Mouse (Mus musculus) stomach, embryonic 15.5 days (tissue): ENCODE data around the gene Cep131. TPM values are rescaled to one million over a fixed set of nuclear protein-coding genes. Genes with fewer than 3 reads are reported as not detected.
A peak's percentile ranks its signal among the peaks of the same experiment; 100 is the strongest.

Source experiments
- ATAC-seq: fragments of 200-750 bp; cut with Nextera tagmentation; 2 replicates; pipeline ENCODE4 v1.8.0; 2017; ENCODE audit warnings: low read depth, moderate number of reproducible peaks, moderate TSS enrichment; ENCODE audit not compliant: insufficient read depth, low FRiP score
- H3K27ac ChIP-seq: fragments of 300-500 bp; sonication (generic); 2 replicates; pipeline ENCODE4 v1.5.1; 2015; ENCODE audit warnings: mild to moderate bottlenecking, inconsistent platforms
- H3K27me3 ChIP-seq: fragments of 300-500 bp; sonication (generic); replicated peaks from 2 replicates; pipeline ENCODE4 v1.6.1; 2015; ENCODE audit warnings: inconsistent platforms
- H3K36me3 ChIP-seq: fragments of 300-500 bp; sonication (generic); 2 replicates; pipeline ENCODE4 v1.6.1; 2015; ENCODE audit warnings: inconsistent platforms
- H3K4me1 ChIP-seq: fragments of 300-500 bp; sonication (generic); 2 replicates; pipeline ENCODE4 v1.6.1; 2015; ENCODE audit warnings: inconsistent platforms
- H3K4me2 ChIP-seq: fragments of 300-500 bp; sonication (generic); 2 replicates; pipeline ENCODE4 v1.6.1; 2015; ENCODE audit warnings: mild to moderate bottlenecking, inconsistent platforms
- H3K4me3 ChIP-seq: fragments of 300-500 bp; sonication (generic); replicated peaks from 2 replicates; pipeline ENCODE4 v1.5.1; 2015; ENCODE audit warnings: inconsistent platforms
- H3K9ac ChIP-seq: fragments of 300-500 bp; sonication (generic); 2 replicates; pipeline ENCODE4 v1.6.1; 2015; ENCODE audit warnings: inconsistent platforms
- H3K9me3 ChIP-seq: fragments of 300-500 bp; sonication (generic); 2 replicates; pipeline ENCODE4 v1.6.1; 2016; ENCODE audit warnings: inconsistent platforms
- WGBS: fragments of 180-500 bp; shearing (Covaris S2); methylation state at CpG from one replicate; pipeline ENCODE4 v1.1.7; 2015; 5-methylcytosine and 5-hydroxymethylcytosine counted together
- polyA plus RNA-seq: library from polyadenylated mRNA; unstranded; fragments of >200 nt; fragmentation: Nextera tagmentation; extraction: Ambion mirVana; gene quantifications from 2 replicates; pipeline ENCODE4 v1.2.1, GENCODE M21; 2015

The Cep131 gene
- polyA plus RNA-seq, 1 experiment from 2014 or later, result 25.1 TPM

DNA sequence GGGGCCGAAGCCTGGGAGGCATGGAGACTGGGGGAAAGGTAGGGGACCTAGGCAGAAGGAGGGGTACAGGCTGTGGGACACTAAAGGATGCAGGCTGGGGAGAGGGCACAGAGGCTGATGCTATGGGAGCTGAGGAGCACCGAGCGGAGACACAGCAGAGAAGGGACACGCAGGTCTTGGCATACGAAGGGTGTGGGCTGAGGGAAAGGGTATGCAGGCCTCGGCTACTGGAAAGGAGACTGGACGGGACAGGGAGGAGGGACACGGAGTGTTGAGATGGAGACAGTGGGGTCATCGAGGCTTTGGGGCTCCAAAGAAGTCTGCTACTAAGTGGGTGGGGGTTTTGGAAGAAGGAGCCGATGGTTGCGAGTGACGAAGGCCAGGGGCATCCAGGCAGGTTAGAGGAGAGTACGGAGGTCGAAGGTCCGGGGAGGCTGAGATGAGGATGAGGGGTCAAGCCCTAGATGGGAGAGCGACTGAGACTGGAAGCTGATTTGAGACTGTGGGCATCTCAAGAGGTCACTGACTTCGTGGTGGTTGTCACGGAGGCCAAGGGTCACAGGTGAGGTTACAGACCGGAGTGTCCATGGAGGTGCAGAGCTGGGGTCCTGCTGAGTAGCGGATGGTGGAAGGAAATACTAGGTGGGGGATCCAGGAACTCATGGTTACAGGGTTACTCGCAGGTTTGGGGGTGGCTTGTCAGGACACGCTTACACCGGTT is 38.9 kb downstream of the Cep131 start:
- Histone ChIP-seq H3K4me1 (peaks cover 44% of the 10 kb centered on the region), H3K27me3 (peaks cover 32% of the 10 kb centered on the region), H3K4me2 (peak overlapping the region; percentile 96), H3K9ac (no peak overlapping the region), H3K4me3 (peak overlapping the region; percentile 57), H3K27ac (no peak overlapping the region), H3K9me3 (no peaks in the 10 kb centered on the region), H3K36me3 (no peaks in the 10 kb centered on the region)
- no peak for ATAC-seq
- 18% methylated on average over 23 of the region's 23 CpGs for WGBS

GRCm38 (mm10) chr11:120046553-120047191 is 40.0 kb downstream of the Cep131 start, which contains the start of gene Aatk:
Gene Aatk (minus strand): TSS chr11:120047167.
- Histone ChIP-seq H3K27me3 (peaks cover 32% of the 10 kb centered on the region), H3K9ac (peak within 1 kb of the TSS; percentile 56), H3K4me2 (peak within 1 kb of the TSS; percentile 96), H3K27ac (peak within 1 kb of the TSS; percentile 11; the same call in 1 of the 2 replicates), H3K9me3 (no peaks in the 10 kb centered on the region), H3K36me3 (no peaks in the 10 kb centered on the region), H3K4me1 (peaks cover 36% of the 10 kb centered on the region), H3K4me3 (peak within 1 kb of the TSS; percentile 57)
- ATAC-seq, result no peak
- 2% methylated on average over 57 of the region's 63 CpGs for WGBS

DNA sequence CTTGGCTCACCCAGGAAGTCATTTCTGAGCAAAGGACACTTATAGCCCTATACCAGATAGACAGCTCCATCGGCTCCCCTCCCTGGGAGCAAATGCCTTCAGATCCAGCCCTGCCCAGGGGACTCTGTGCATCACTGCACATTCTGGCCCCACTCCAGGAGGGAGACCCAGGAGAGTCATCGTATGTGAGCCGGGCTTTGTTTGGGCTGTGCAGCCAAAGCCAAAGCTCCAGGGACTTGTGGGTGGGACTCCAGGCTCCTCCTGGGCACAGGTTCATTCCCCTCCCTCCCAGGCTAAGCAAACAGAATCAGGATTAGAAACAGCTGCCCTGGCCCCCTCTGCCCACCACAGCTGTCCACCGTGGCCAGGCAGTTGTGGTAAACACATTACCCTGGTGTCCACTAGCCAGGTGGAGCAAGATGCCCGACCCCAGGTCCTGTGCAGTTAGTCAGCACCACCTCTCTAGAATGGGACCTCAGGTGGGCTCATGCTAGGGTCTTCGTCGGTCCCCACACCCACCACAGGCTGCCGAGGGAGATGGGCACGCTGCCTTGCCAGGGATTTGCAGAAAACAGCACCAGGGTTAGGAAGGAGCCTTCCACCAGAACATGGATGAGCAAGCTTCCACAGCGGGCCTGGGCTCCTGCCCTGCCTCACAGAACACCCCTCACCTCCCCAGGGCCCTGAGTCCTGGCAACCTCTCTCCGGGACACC is 40.6 kb downstream of the Cep131 start:
- Histone ChIP-seq H3K27ac (no peak overlapping the region), H3K9me3 (no peaks in the 10 kb centered on the region), H3K4me3 (peak overlapping the region; percentile 57), H3K27me3 (peaks cover 32% of the 10 kb centered on the region), H3K4me2 (peak overlapping the region; percentile 96), H3K36me3 (no peaks in the 10 kb centered on the region), H3K9ac (no peak overlapping the region), H3K4me1 (peaks cover 29% of the 10 kb centered on the region)
- ATAC-seq, result 0 out of 2 replicates have a peak, but pooled peaks have one; percentile 27
- 42% methylated on average over 11 of the region's 11 CpGs for WGBS

DNA sequence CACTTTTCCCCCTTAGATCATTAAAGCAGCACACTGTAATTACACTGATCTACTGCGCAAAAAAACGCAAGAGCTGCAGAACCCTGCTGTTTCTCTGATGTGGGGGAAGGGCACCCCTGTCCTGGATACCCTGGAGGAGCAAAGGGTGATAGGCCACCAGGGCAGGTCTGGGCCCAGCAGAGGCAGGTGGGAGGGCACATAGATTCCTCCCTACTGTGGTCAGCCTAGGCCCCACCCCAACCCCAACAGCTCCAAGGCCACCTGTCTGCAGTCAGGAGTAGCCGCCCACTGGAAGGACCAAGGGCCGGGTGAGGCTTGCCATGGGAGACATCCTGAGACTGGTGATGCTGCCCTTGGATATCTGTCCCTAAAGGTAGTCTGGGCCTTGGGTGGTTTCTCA is 41.3 kb downstream of the Cep131 start:
- H3K9ac ChIP-seq, result no peak overlapping the region
- no peaks in the 10 kb centered on the region for H3K9me3 ChIP-seq
- ATAC-seq, result no peak
- peaks cover 32% of the 10 kb centered on the region for H3K27me3 ChIP-seq
- H3K4me3 ChIP-seq, result no peak overlapping the region
- no peak overlapping the region for H3K4me2 ChIP-seq
- H3K36me3 ChIP-seq, result no peaks in the 10 kb centered on the region
- H3K4me1 ChIP-seq, result peaks cover 27% of the 10 kb centered on the region; the same call in 1 of the 2 replicates
- H3K27ac ChIP-seq, result no peak overlapping the region
- 66% methylated on average over 4 of the region's 4 CpGs for WGBS

DNA sequence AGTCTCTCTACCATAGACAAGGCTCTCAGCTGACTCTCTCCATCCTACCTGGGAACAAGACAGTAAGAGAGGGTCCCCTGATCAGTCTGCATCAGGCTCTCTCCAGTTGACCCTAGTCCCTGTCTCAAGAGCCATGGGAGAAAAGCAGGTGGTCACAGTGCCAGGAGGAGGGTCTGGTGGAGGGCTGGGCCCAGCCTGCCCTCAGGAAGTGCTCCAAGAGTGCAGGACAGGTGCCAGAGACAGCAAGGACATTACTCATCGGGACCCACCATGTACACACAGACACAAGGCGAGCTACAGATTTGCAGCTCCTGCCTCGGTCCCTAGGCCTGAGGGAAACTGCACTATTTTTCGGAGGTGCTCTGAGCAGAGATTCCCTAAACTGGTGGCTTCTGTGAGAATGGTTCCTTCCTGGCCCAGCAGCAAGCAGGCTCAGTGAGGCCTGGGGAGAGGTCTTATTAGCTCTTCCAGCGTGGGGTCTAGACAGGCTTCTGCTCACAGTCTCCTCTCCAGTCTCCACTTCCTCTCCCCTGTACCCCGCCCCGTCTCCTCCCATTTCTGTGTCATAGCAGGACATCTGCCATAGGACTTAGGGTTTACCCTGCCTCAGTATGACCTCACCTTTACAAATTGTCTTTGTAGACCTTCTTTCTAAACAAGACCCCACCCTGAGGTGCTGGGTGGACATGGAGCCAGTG is 44.3 kb downstream of the Cep131 start:
- H3K9ac ChIP-seq, result no peak overlapping the region
- H3K27me3 ChIP-seq, result peaks cover 16% of the 10 kb centered on the region
- H3K4me3 ChIP-seq, result no peak overlapping the region
- WGBS, result 58% methylated on average over 7 of the region's 7 CpGs
- no peaks in the 10 kb centered on the region for H3K9me3 ChIP-seq
- no peaks in the 10 kb centered on the region for H3K36me3 ChIP-seq
- H3K27ac ChIP-seq, result peak overlapping the region; percentile 28; the same call in 1 of the 2 replicates
- peaks cover 18% of the 10 kb centered on the region; the same call in 1 of the 2 replicates for H3K4me1 ChIP-seq
- no peak for ATAC-seq
- no peak overlapping the region for H3K4me2 ChIP-seq

DNA sequence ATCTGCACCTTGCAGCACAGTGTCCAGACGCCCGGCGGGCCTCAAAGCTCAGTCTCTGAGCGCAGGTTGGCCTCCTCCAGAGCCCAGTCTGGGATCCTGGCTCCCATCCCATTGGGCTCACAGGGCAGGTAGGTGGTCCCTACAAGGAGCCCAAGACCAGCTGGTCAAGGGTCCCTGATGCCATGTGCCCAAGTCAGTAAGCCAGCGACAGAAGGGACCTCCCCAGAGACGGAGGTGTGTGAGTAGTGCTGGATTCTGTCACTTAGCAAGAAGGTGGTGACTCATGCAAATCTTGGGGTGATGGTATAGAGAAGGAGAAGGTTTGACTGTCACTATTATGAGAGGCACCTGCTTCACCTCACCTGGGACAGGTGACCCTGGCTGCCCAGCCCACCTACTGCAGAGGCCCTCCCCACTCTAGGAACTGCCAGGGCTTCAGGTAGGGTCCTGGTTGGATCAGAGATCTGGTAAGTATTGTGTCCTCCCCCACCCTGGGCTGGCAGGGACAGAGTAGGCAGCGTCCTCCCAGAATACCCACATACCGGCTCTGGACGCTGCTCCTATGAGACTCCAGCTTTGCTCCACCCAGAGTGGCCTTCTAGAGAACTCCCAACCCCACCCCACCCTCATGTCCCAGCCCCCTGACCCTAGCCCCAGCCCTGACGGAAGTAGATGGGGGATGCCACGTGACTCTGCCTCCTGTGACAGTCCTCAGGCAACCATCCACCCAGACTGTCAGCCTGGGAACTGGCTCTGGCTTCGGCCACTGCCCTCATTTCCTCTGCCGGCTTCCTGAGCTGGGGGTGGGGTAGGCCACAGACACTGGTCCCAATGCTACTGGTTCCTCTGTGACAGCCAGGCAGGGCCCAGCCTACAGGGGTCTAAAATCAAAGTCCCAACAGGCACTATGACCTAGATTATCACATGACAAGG is 45.2 kb downstream of the Cep131 start:
- H3K27ac ChIP-seq, result peak overlapping the region; percentile 28; the same call in 1 of the 2 replicates
- peaks cover 11% of the 10 kb centered on the region for H3K27me3 ChIP-seq
- H3K4me3 ChIP-seq, result no peak overlapping the region
- H3K4me2 ChIP-seq, result no peak overlapping the region; the same call in 1 of the 2 replicates
- WGBS, result 59% methylated on average over 13 of the region's 13 CpGs
- H3K4me1 ChIP-seq, result peaks cover 12% of the 10 kb centered on the region; the same call in 1 of the 2 replicates
- H3K9ac ChIP-seq, result no peak overlapping the region
- H3K36me3 ChIP-seq, result no peaks in the 10 kb centered on the region
- H3K9me3 ChIP-seq, result no peaks in the 10 kb centered on the region
- peak; percentile 16; the same call in 1 of the 2 replicates for ATAC-seq

GRCm38 (mm10) chr11:120040440-120040839 is 46.2 kb downstream of the Cep131 start:
- Histone ChIP-seq H3K27ac (0 out of 2 replicates have a peak overlapping the region, but pooled peaks have one; percentile 44), H3K9ac (no peak overlapping the region), H3K4me2 (peak overlapping the region; percentile 17; the same call in 1 of the 2 replicates), H3K36me3 (no peaks in the 10 kb centered on the region), H3K4me1 (0 out of 2 replicates have a peak, but pooled peaks cover 3% of the 10 kb centered on the region), H3K9me3 (no peaks in the 10 kb centered on the region), H3K27me3 (0 out of 2 replicates have a peak, but pooled peaks cover under 1% of the 10 kb centered on the region), H3K4me3 (no peak overlapping the region)
- WGBS, result 66% methylated on average over 8 of the region's 8 CpGs
- no peak for ATAC-seq

GRCm38 (mm10) chr11:120039581-120039980 is 47.0 kb downstream of the Cep131 start:
- H3K36me3 ChIP-seq, result no peaks in the 10 kb centered on the region

DNA sequence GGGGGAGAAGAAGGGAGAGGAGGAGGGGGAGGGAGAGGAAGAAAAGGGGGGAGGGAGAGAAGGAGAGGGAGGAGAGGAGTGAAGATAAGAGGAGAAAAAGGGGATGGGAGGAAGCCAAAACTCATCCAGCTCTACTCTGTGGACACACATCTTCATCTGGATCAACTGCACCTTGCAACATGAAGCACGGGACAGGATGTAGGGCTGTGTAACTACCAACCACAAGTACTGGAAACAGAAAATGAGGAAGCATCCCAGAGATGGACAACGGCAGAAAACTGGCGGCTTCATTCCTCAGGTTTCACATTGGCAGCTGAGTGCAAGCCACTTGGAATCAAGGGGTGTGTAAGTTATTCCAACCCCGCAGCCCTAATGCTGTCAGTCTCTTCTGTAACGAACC is 51.9 kb downstream of the Cep131 start:
- H3K27ac ChIP-seq, result no peak overlapping the region
- H3K36me3 ChIP-seq, result no peaks in the 10 kb centered on the region
- no peak overlapping the region for H3K9ac ChIP-seq
- no peaks in the 10 kb centered on the region for H3K27me3 ChIP-seq
- no peaks in the 10 kb centered on the region for H3K9me3 ChIP-seq
- ATAC-seq, result no peak
- WGBS, result 66% methylated on average over 5 of the region's 5 CpGs
- H3K4me1 ChIP-seq, result peaks cover 21% of the 10 kb centered on the region
- no peak overlapping the region for H3K4me3 ChIP-seq
- H3K4me2 ChIP-seq, result no peak overlapping the region

More at GRCm38 (mm10) chr11:120039581-120039980, 47.0 kb downstream of the Cep131 start:
- Histone ChIP-seq H3K4me1 (0 out of 2 replicates have a peak, but pooled peaks cover 2% of the 10 kb centered on the region), H3K27me3 (no peaks in the 10 kb centered on the region), H3K9me3 (no peaks in the 10 kb centered on the region), H3K9ac (no peak overlapping the region), H3K4me3 (no peak overlapping the region), H3K4me2 (no peak overlapping the region), H3K27ac (peak overlapping the region; percentile 44)
- no peak for ATAC-seq
- WGBS, result 34% methylated on average over 4 of the region's 4 CpGs

DNA sequence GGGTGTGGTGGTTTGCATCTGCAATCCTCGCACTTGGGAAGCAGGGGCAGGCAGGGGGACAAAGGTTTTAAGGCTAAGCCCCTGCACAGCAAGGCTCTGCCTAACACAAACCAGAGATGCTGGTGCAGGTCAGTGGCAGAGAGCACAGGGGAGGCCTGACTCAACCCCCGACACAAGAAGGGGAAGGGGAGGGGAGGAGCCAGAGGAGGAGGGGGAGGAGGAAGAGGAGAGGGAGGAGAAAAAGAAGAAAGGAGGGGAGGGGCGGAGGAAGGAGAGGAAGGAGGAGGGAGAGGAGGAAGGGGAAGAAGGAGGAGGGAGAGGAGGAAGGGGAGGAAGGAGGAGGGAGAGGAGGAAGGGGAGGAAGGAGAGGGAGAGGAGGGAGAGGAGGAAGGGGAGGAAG is 52.3 kb downstream of the Cep131 start:
- H3K4me2 ChIP-seq, result no peak overlapping the region
- ATAC-seq, result no peak
- no peaks in the 10 kb centered on the region for H3K36me3 ChIP-seq
- peak overlapping the region; percentile 44; the same call in 1 of the 2 replicates for H3K27ac ChIP-seq
- no peak overlapping the region for H3K4me3 ChIP-seq
- no peak overlapping the region for H3K9ac ChIP-seq
- 41% methylated on average over 3 of the region's 3 CpGs for WGBS
- peaks cover 21% of the 10 kb centered on the region for H3K4me1 ChIP-seq
- H3K27me3 ChIP-seq, result no peaks in the 10 kb centered on the region
- H3K9me3 ChIP-seq, result no peaks in the 10 kb centered on the region
